Mouse (Mus musculus) cerebellum, adult 9-10 months (tissue): ENCODE data around the gene Exosc10.

Source experiments
- DNase-seq: peaks from one replicate; pipeline ENCODE4 v3.0.0; 2022

Exosc10 gene

DNA sequence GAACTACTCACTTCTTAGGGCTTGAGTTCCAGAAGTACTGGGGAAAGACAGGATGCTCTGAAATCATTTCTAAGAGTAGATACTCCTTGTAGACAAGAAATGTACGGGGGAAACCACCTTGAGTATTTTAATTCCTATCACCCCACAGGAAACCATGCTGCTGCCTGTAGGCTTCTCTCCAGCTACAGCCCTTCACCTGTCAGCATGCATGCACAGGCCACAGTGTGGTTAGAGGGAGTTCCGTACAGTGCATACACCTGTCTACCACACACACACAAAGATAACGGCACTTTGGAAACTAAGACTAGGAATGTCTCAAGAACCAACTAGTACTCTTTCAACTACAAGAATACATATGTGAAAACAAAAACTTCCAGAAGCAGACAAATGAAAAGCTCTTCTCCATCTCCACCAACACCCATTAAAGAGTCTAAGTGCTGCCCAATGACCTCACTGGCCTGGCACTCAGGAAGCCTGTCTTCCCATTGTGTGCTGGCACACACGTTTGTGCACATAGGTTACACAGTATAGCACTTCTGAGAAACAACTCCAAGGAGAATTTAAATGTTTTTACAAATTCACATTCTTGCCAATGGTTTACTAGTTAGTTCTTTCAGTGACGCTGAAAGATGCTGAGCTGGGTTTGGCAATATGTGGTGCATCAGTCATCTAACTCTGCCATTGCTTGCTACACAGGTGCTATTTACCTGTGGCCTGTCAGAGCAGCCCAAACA, 52.6 kb downstream of the Exosc10 start:
- DNase-seq, result no peak

DNA sequence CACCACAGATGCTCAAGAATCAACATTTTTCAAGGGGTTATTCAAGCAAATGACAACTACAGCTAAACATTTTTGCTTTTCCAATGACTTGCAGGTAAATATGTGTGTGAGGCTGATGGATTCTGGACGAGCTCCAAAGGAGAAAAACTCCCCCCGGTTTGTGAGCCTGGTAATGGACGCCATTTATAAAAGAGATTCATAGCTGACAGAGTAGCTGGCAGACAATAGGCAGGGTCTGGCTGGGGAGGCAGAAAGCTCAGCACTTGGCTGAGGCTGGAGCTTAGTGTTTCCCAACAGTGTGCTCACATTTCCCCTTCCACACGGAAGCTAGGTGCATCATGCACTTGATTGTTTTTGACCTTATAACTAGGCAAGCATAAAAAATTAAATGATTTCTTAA, 54.3 kb downstream of the Exosc10 start:
- no peak for DNase-seq

DNA sequence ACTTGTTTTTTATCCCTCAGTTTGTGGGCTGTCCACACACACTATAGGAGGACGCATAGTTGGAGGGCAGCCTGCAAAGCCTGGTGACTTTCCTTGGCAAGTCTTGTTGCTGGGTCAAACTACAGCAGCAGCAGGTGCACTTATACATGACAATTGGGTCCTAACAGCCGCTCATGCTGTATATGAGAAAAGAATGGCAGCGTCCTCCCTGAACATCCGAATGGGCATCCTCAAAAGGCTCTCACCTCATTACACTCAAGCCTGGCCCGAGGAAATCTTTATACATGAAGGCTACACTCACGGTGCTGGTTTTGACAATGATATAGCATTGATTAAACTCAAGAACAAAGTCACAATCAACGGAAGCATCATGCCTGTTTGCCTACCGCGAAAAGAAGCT, 55.5 kb downstream of the Exosc10 start:
- DNase-seq, result no peak

DNA sequence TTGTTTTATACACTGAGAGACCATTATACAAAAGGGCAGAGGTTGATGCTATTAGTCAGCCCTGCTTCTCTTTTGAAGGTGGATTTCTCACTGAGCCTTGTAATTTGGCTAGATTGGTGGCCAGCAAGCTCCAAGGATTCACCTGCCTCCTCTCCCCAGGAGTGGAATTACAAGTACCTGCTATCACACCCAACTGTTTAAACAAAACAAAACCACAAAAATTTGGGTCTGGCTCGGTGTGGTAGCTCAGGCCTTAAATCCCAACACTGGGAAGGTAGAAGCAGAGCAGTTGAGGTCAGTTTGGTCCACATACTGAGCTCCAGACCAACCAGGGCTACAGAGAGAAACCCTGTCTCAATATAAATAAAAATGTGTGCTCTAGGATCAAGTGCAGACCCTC, 61.6 kb downstream of the Exosc10 start:
- no peak for DNase-seq

DNA sequence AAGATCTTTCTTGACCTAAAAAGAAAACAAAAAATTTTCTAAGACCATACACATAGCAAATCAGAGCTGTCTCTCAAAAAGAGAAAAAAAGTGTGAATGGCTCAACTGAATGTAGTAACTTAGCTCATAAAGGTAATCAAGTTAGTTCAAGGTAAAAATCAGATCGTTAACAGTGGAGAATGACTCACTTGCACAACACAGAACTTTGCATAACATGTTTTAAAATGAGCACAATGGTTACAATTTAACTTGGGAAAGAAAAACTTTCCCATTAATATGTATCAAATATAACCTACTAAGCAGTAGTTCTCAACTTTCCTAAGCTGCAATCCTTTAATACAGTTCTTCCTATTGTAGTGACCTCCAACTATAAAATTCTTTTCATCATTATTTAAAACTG, 62.5 kb downstream of the Exosc10 start:
- DNase-seq, result no peak

DNA sequence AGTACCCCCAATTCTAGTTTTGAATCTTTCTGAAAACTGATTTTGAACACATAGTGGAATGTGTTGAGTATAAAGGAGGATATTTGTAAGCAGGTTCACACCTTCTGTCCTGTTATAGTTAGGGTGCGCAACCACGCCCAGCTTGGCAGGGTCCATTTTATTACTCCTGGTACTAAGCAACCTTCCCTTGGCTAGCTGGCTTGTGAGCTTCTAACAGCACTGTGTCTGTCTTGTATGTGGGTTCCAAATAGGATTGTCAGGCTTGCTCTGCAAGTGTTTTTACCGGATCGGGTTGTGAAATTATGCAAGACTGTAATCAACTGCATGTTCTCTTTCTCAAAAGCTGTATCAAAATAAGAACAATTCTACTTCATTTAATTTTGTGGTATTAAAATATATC, 64.3 kb downstream of the Exosc10 start:
- no peak for DNase-seq

DNA sequence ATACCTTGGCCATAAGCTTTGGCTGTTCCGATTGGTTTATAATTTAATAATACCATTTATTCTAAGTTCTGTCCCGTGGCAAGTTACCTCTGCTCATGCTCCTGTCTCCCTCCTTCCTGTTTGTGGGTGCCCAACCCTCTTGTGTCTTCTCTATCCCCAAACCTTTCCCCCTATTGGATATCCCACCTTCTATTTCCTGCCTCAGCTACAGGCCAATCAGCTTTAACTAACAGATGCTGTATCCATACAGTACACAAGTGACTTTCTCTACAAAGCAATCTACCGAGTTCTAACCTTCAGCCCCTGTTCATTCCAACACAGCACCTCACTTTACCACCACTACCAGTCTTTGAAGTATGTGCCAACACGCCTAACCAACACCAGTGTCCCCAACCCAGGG, 65.4 kb downstream of the Exosc10 start:
- DNase-seq, result no peak

DNA sequence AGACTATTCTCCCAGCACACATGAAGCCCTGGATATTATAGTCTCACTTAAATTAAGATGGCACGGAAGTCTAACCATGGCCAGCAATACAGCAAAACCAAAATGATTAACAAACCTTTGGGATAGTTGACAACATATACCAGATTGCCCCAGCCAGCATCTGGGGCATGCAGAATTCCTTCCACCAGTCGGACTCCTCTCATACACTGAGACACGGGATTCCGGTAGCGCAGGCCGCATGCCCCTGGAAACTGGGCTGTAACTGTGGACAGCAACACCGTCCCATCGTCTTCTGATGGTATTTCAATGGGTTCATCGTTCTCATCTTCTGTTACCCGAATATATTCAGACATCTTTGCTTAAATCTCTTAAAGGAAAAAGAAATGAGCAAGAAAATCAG, 66.8 kb downstream of the Exosc10 start:
- DNase-seq, result no peak

DNA sequence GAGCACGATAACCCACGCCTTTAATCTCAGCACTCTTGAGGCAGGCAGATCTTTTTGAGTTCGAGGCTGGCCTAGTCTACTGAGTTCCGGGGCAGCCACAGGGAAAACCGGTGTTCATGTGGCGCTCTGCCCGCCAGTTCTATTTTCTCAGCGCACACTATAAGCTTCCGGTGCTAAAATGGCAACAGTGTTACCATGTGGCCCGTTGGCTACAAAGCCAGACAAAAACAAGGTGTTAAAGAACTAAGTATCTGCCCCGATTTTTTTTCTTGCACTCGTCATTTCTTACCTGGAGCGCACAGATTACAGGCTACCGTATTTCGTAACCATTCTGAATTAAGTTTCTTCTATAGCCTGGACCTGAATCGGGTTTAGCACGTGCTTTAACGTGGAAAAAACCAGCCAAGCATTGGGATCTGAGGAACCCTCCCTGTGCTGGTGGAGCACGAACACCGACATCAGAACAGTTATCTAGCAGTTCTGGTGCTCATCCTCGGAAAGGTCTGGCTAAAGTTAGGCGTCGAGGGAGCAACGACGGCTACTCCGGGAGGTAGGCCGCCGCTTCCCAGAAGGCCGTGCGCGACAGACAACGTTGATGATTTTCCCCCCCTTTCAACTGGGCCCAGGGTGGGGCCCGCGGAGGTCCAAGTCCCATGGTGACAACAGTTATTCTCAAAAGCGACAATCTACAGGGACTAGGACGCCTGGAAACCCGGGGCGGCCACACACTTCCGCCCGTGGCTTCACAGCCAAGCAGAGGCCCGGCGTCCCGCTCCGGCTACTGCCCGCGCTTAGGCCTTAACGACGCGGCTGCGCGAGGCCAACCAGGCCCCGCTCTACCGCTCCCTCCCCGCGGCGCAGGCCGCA, 67.8 kb downstream of the Exosc10 start:
- peak; percentile 48 for DNase-seq

DNA sequence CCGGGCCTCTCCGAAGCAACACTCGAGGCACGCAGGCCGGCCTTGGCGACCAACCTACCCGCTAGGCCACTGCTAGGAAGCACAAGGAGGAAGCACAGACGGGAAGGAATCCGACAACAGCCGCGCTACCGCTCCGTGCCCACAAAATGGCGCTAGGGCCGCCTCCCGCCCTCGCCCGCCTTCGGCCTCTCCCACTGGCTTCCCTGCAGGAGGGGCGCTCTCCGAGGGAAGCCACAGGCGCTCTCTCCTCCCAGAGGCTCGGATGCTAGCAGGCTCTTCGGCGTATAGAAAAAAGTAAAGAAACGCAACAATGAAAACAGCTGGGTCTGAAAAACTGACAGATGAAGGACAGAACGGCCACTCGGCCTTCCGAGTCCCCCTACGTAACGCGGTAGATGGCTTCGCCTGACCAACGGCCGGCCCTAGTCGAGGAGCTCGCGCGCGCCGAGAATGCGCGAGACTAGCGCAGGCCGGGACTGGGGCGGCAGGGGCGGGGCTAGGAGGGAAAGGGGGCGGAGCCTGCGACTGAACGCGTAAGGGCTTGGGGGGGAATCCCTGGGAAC, 68.5 kb downstream of the Exosc10 start, which contains the start of gene Tardbp:
Tardbp (minus strand) TSS at position 397 of the 563 bp plus-strand sequence.
- peak; percentile 94 for DNase-seq

DNA sequence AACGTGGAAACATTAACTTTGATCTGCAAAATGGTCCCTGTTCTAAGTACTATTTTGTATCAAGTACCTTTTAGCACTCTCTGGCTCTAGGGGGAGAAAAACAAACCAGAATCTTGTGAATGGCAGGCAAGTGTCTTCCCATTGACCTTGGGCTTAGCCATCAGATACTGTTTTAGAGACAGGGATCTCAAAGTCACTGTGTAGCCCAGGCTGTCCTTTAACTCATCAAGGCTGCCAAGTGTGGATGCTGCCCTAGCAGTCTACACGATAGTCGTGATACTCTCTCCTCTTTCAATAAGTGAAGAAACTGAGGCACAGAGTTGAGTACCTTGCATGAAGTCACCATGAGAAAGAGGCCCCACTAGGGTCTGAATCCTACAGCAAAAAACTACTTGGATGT, 69.0 kb downstream of the Exosc10 start:
- DNase-seq, result no peak
